Mouse (Mus musculus): Measurements from ENCODE around the gene Gm45234. TPM values are rescaled to one million over a fixed set of nuclear protein-coding genes. Genes with fewer than 3 reads are reported as not detected.

Gene Gm45234
- total RNA-seq, 2 experiments from 2014 or later: 0.71 TPM; not detected in 1

- peak; percentile 70 to 86 for DNase-seq (ENCODE audit: extremely low spot score in 1 of 2, low spot score in 1 of 2)
Observed at GRCm38 (mm10) chr6:124740888-124741761, 14.7 kb downstream of the Gm45234 start, which contains the start of gene Grcc10. Gene Grcc10, minus strand, starts transcription at chr6:124741374.

- no peak for DNase-seq (ENCODE audit: extremely low spot score in 1 of 2, low spot score in 1 of 2)
Observed at GRCm38 (mm10) chr6:124740211-124740887, 15.5 kb downstream of the Gm45234 start.

- DNase-seq (ENCODE audit: extremely low spot score in 1 of 2, low spot score in 1 of 2): no peak
Observed at GRCm38 (mm10) chr6:124739231-124739796, 16.5 kb downstream of the Gm45234 start.

GRCm38 (mm10) chr6:124738511-124739023 is 17.3 kb downstream of the Gm45234 start, which contains the start of gene Ptpn6:
Gene Ptpn6, minus strand, starts transcription at chr6:124738714.
- no peak for DNase-seq (ENCODE audit: extremely low spot score in 1 of 2, low spot score in 1 of 2)

- DNase-seq (ENCODE audit: extremely low spot score in 1 of 2, low spot score in 1 of 2): no peak
Observed at GRCm38 (mm10) chr6:124737040-124737439, 18.8 kb downstream of the Gm45234 start.

GRCm38 (mm10) chr6:124734417-124734816 is 21.4 kb downstream of the Gm45234 start:
- DNase-seq (ENCODE audit: extremely low spot score in 1 of 2, low spot score in 1 of 2): no peak

- DNase-seq (ENCODE audit: extremely low spot score in 1 of 2, low spot score in 1 of 2): no peak
Observed at GRCm38 (mm10) chr6:124732476-124733370, 23.1 kb downstream of the Gm45234 start.

GRCm38 (mm10) chr6:124731038-124731437 is 24.8 kb downstream of the Gm45234 start:
- no peak for DNase-seq (ENCODE audit: extremely low spot score in 1 of 2, low spot score in 1 of 2)

GRCm38 (mm10) chr6:124729850-124730705 is 25.7 kb downstream of the Gm45234 start:
- DNase-seq (ENCODE audit: extremely low spot score in 1 of 2, low spot score in 1 of 2): no peak

- DNase-seq (ENCODE audit: extremely low spot score in 1 of 2, low spot score in 1 of 2): no peak
Observed at GRCm38 (mm10) chr6:124728621-124729020, 27.2 kb downstream of the Gm45234 start.

GRCm38 (mm10) chr6:124724472-124724871 is 31.3 kb downstream of the Gm45234 start:
- no peak for DNase-seq (ENCODE audit: extremely low spot score in 1 of 2, low spot score in 1 of 2)

GRCm38 (mm10) chr6:124723541-124723940 is 32.3 kb downstream of the Gm45234 start:
- no peak for DNase-seq (ENCODE audit: extremely low spot score in 1 of 2, low spot score in 1 of 2)

GRCm38 (mm10) chr6:124722876-124723473 is 32.8 kb downstream of the Gm45234 start:
- DNase-seq (ENCODE audit: extremely low spot score in 1 of 2, low spot score in 1 of 2): no peak

GRCm38 (mm10) chr6:124720904-124721303 is 34.9 kb downstream of the Gm45234 start:
- DNase-seq (ENCODE audit: extremely low spot score in 1 of 2, low spot score in 1 of 2): no peak

- DNase-seq (ENCODE audit: extremely low spot score in 1 of 2, low spot score in 1 of 2): no peak
Observed at GRCm38 (mm10) chr6:124719354-124719978, 36.4 kb downstream of the Gm45234 start.

GRCm38 (mm10) chr6:124718703-124719102 is 37.1 kb downstream of the Gm45234 start:
- DNase-seq (ENCODE audit: extremely low spot score in 1 of 2, low spot score in 1 of 2): no peak

- DNase-seq (ENCODE audit: extremely low spot score in 1 of 2, low spot score in 1 of 2): no peak
Observed at GRCm38 (mm10) chr6:124717968-124718367, 37.9 kb downstream of the Gm45234 start.

GRCm38 (mm10) chr6:124716864-124717490 is 38.8 kb downstream of the Gm45234 start:
- DNase-seq (ENCODE audit: extremely low spot score in 1 of 2, low spot score in 1 of 2): no peak
